Mouse (Mus musculus) natural killer cell, adult 2 months (primary cell): ENCODE measurements around the gene Ano8.
"Not testable (repeated sequence)": the region's sequence is repeated elsewhere in the genome, so short reads cannot be mapped to it uniquely, and the experiment has no call there.

Experiments used
- DNase-seq, 2 experiments: peaks; one replicate each; pipeline ENCODE4 v3.0.0; 2022; ENCODE audit warnings: low spot score in 2 of 2

Gene Ano8

GRCm38 (mm10) chr8:71485142-71486135 is at the start of gene Ano8:
Gene Ano8, minus strand, starts transcription at chr8:71485963.
- DNase-seq = peak; percentile 86 to 90

- DNase-seq = no peak
Observed at GRCm38 (mm10) chr8:71534263-71534810, 48.6 kb upstream of the Ano8 start.

DNA sequence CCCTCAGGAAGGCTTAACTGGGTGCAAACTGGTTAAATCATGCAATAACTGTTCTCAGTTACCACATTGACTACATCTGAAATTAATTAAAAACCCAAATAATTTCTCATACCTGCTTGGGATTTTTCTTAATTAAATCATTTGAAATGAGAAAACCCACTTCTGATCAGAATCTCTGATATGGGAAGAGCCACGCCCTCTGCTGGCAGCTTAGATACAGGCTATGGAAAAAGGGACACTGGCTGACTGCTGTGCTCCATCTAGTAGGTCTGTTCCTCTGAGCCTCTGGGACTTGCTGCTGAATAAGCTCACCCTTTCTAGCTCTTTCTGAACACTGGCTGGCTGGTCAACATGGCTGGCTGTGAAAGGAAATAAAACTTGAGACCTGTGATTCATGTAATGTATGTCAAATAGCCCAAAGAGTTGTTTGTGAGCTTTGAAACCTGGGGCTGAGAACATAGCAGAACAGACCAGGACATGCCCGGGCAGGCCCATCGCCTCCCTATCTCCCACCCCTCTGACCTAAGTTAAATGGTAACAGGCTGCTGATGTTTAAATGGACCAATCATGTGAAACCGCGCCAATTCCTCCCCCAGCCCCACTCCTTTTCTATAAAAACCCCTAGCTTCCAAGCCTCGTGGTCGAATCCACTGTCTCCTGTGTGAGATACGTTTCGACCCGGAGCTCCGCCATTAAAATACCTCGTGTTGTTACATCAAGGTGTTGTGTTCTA is 45.1 kb upstream of the Ano8 start:
- DNase-seq = not testable (repeated sequence)

- no peak for DNase-seq
Observed at GRCm38 (mm10) chr8:71528362-71529073, 42.8 kb upstream of the Ano8 start.

GRCm38 (mm10) chr8:71527162-71527870 is 41.6 kb upstream of the Ano8 start:
- DNase-seq = no peak

DNA sequence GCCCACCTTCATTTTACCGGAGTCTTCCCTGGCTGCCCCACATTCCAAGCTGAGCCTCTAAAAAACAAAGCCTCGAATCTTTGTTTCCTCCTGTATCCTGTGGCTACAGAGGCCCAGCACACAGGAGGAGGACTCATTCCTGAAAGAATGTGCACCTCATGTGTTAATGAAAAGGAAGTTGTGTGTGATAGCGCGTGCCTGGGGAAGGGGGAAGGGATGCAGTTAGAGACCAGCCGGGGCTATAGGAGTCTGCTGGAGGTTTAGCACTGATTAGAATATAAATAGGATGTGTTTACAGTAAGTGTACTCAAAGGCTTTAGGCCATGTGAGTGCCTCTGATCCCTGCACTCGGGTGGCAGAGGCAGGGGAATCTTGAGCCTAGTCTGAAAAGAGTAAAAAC is 40.5 kb upstream of the Ano8 start:
- DNase-seq = no peak

- no peak for DNase-seq
Observed at GRCm38 (mm10) chr8:71525226-71526050, 39.7 kb upstream of the Ano8 start, which contains the start of gene Ccdc194. Gene Ccdc194, minus strand, starts transcription at chr8:71525711.

- DNase-seq = peak; percentile 92 to 95
Observed at GRCm38 (mm10) chr8:71521634-71522033, 35.9 kb upstream of the Ano8 start.

DNA sequence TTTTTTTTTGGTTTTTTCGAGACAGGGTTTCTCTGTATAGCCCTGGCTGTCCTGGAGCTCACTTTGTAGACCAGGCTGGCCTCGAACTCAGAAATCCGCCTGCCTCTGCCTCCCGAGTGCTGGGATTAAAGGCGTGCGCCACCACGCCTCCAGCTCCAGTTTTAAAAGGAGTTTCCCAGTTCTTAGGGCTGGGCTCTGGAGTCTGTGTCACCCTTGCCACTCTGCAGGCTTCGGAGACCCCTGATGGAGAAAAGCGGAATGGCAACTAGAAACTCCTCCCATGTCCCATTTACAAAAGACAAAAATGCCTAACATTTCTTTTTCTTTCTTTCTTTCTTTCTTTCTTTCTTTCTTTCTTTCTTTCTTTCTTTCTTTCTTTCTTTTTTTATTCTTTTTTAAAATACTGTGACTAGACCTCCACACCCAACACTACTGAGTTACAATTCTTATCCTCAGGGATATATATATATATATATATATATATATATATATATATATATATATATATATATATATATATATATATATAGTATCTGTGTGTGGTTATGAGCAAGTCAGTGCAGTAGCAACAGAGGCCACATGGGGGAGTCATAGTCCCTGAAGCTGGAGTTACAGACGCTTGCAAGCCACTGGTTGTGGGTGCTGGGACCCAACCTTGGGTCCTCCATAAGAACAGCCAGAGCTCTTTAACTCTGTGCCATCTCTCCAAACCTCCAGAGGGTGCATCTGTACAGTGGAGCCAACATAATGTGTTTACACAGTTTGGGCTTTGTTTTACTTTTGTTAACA is 33.5 kb upstream of the Ano8 start:
- DNase-seq = peak; percentile 14 to 45

GRCm38 (mm10) chr8:71516786-71517185 is 31.0 kb upstream of the Ano8 start:
- DNase-seq = no peak

- no peak for DNase-seq
Observed at GRCm38 (mm10) chr8:71515043-71515442, 29.3 kb upstream of the Ano8 start.

GRCm38 (mm10) chr8:71513018-71513754 is 27.4 kb upstream of the Ano8 start:
- no peak for DNase-seq

- no peak for DNase-seq
Observed at GRCm38 (mm10) chr8:71511644-71512043, 25.9 kb upstream of the Ano8 start, which contains the start of gene Plvap. Gene Plvap, minus strand, starts transcription at chr8:71511752.

DNA sequence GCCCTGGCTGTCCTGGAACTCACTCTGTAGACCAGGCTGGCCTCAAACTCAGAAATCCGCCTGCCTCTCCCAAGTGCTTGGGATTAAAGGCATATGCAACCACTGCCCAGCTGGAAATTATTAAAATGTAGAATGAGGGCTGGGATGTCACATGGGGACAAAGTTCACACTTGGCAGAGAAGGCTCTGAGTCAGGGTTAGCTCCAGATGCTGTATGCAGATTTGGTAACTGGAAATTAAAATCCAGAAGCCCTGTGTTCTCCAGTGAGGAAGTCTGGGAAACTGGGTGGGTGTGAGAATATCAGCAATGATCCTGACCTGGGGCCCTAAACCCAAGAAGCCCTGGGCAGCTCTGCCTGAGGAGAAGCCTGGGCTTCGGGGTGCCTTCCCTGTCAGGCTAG is 23.6 kb upstream of the Ano8 start:
- no peak for DNase-seq

DNA sequence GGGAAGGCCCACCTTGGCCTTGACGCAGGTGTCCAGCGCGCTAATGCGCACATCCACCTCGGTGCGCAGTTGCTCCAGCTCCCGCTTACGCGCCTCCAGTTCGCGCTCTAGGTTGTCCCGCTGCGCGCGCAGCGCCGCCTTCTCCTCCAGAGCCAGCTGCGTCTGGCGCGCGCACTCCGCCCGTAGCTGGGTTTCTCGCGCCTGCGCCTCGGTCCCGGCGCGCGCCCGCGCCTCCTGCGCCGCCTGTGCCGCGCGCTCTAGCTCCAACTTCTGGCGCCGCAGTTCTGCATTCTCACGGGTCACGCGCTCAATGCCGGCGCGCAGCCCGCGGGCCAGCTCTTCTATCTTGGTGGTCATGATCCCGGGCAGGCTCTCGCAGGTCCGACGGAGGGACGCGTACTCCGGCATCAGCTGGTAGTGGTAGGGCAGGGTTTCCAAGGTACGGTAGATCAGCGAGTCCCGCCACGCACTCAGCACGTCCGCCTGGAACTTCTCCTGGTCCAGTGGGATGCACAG is 21.9 kb upstream of the Ano8 start:
- no peak for DNase-seq

DNA sequence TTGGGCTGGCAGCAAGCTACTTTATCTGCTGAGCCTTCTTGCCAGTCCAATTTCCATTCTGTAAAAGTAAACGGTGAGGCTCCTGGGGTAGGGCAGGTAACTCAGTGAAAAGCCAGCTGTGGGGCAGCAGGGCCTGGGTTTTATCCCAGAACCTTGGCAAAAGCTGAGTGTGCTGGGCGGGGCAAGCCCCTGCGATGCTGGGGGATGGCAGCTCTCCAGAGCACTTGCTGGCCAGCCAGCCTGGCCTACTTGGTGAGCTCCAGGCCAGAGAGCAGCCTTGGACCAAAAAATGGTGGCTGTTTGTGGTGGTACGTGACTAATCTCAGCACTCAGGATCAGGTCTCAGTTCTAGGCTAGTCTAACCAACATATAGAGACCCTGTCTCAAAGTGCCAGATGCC is 20.2 kb upstream of the Ano8 start:
- no peak for DNase-seq

- DNase-seq = no peak
Observed at GRCm38 (mm10) chr8:71505326-71505725, 19.6 kb upstream of the Ano8 start.

- DNase-seq = no peak
Observed at GRCm38 (mm10) chr8:71504349-71504748, 18.6 kb upstream of the Ano8 start.
